Mouse (Mus musculus) heart, embryonic 14.5 days (tissue): ENCODE data around the gene Hbb-y. TPM values are rescaled to one million over a fixed set of nuclear protein-coding genes. Genes with fewer than 3 reads are reported as not detected.

ENCODE experiments used
- ATAC-seq: fragments of 200-750 bp; cut with Nextera tagmentation; 2 replicates; pipeline ENCODE4 v1.8.0; 2017; ENCODE audit warnings: low read depth, moderate TSS enrichment; ENCODE audit not compliant: insufficient number of reproducible peaks, insufficient read depth, low FRiP score
- H3K27ac ChIP-seq, 2 experiments: fragments of 200-500 bp in 1 of 2; fragments of 300-500 bp in 1 of 2; sonication (generic) in 1 of 2; replicated peaks in 1 of 2; 2 replicates each; pipeline ENCODE4 v1.5.1; 2012 to 2014; ENCODE audit warnings: low read depth in 2 of 2, low read length in 2 of 2, control low read depth in 1 of 2, mild to moderate bottlenecking in 1 of 2, mixed read lengths in 1 of 2; ENCODE audit not compliant: control insufficient read depth in 1 of 2, insufficient read depth in 1 of 2
- H3K27me3 ChIP-seq: fragments of 300-500 bp; sonication (generic); 2 replicates; pipeline ENCODE4 v1.6.1; 2014; ENCODE audit warnings: mild to moderate bottlenecking, low read length, control low read depth; ENCODE audit not compliant: control insufficient read depth, insufficient read depth
- H3K36me3 ChIP-seq: fragments of 300-500 bp; sonication (generic); 2 replicates; pipeline ENCODE4 v1.6.1; 2014; ENCODE audit warnings: mild to moderate bottlenecking, control low read depth, low read length, mixed read lengths; ENCODE audit not compliant: control insufficient read depth, insufficient read depth
- H3K4me1 ChIP-seq, 2 experiments: fragments of 200-500 bp in 1 of 2; fragments of 300-500 bp in 1 of 2; sonication (generic) in 1 of 2; 2 replicates each; pipeline ENCODE4 v1.6.1; 2012 to 2014; ENCODE audit warnings: low read length in 2 of 2, control low read depth in 1 of 2, mixed read lengths in 1 of 2; ENCODE audit not compliant: control insufficient read depth in 2 of 2, insufficient read depth in 2 of 2
- H3K4me2 ChIP-seq: fragments of 300-500 bp; sonication (generic); 2 replicates; pipeline ENCODE4 v1.6.1; 2014; ENCODE audit warnings: mild to moderate bottlenecking, low read length
- H3K4me3 ChIP-seq, 2 experiments: fragments of 200-500 bp in 1 of 2; fragments of 300-500 bp in 1 of 2; sonication (generic) in 1 of 2; 2 replicates each; pipeline ENCODE4 v1.5.1; 2012 to 2014; ENCODE audit warnings: low read length in 2 of 2, mild to moderate bottlenecking in 2 of 2, control low read depth in 1 of 2, low read depth in 1 of 2, moderate library complexity in 1 of 2; ENCODE audit not compliant: control insufficient read depth in 1 of 2, insufficient read depth in 1 of 2
- H3K9ac ChIP-seq: fragments of 300-500 bp; sonication (generic); 2 replicates; pipeline ENCODE4 v1.6.1; 2014; ENCODE audit warnings: mild to moderate bottlenecking, low read length
- H3K9me3 ChIP-seq: fragments of 300-500 bp; sonication (generic); 2 replicates; pipeline ENCODE4 v1.6.1; 2016; ENCODE audit warnings: low read length, control low read depth; ENCODE audit not compliant: control insufficient read depth
- WGBS: fragments of 180-500 bp; shearing (Covaris S2); extraction: QIAGEN DNeasy Blood & Tissue Kit; methylation state at CpG from one replicate; pipeline ENCODE4 v1.1.7; 2014; 5-methylcytosine and 5-hydroxymethylcytosine counted together
- polyA plus RNA-seq: library from polyadenylated mRNA; unstranded; fragments of >200 nt; fragmentation: Nextera tagmentation; extraction: Ambion mirVana; gene quantifications from 2 replicates; pipeline ENCODE4 v1.2.1, GENCODE M21; 2014

Gene Hbb-y
- polyA plus RNA-seq, 1 experiment from 2014 or later = 2,227 TPM

DNA sequence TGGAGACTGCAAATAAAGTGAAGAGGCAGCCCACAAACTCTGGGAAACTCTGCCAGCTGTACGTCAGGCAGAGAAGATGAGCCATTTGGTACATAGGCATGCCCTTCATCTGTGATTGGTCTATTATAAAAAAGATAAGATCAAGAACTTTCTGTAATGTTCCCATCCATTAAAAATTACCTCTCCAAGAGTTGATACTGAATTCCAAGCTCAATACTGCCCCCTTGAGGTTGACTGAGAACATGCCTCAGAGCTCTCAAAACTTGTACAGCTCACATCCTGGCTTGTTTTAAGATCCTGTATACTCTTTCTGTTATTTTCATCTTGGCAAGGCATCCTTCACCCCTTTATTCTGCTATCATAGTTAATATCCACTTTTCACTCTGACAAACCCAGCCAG, 46.2 kb downstream of the Hbb-y start:
- Histone ChIP-seq H3K9ac (no peak overlapping the region), H3K36me3 (no peaks in the 10 kb centered on the region), H3K4me3 (no peak overlapping the region), H3K4me2 (no peak overlapping the region), H3K4me1 (no peaks in the 10 kb centered on the region), H3K27me3 (no peaks in the 10 kb centered on the region), H3K27ac (no peak overlapping the region), H3K9me3 (no peaks in the 10 kb centered on the region)
- ATAC-seq = no peak
- WGBS = 68% methylated on average over 1 of the region's 1 CpGs

Other genes starting within 250 kb of the Hbb-y start
- gene Olfr620, start 240.7 kb downstream of the Hbb-y start, polyA plus RNA-seq = not detected in 2 replicates
- gene Olfr622, start 210.5 kb downstream of the Hbb-y start, polyA plus RNA-seq = not detected in 2 replicates
- gene Olfr623, start 189.5 kb downstream of the Hbb-y start, polyA plus RNA-seq = not detected in 2 replicates
- gene Olfr624, start 182.0 kb downstream of the Hbb-y start, polyA plus RNA-seq = 0.04 and 0.08 TPM in 2 replicates
- not detected in 2 replicates for gene Olfr625-ps1, start 170.5 kb downstream of the Hbb-y start, polyA plus RNA-seq
- not detected in 2 replicates for gene Olfr243, start 138.5 kb downstream of the Hbb-y start, polyA plus RNA-seq
- gene Olfr628, start 122.8 kb downstream of the Hbb-y start, polyA plus RNA-seq = not detected in 2 replicates
- not detected in 2 replicates for gene Olfr629, start 108.3 kb downstream of the Hbb-y start, polyA plus RNA-seq
- gene Olfr630, start 95.9 kb downstream of the Hbb-y start, polyA plus RNA-seq = not detected in 2 replicates
- gene Olfr69, start 81.6 kb downstream of the Hbb-y start, polyA plus RNA-seq = not detected in 2 replicates
- gene Olfr68, start 73.5 kb downstream of the Hbb-y start, polyA plus RNA-seq = not detected in 2 replicates
- not detected in 2 replicates for gene Olfr67, start 61.4 kb downstream of the Hbb-y start, polyA plus RNA-seq
- 4,945 and 8,964 TPM in 2 replicates for gene Hbb-bt, start 39.2 kb downstream of the Hbb-y start, polyA plus RNA-seq
- gene Hbb-bs, start 25.1 kb downstream of the Hbb-y start, polyA plus RNA-seq = 11,662 and 20,684 TPM in 2 replicates
- gene Hbb-bh2, start 12.7 kb downstream of the Hbb-y start, polyA plus RNA-seq = not detected in 2 replicates
- gene Hbb-bh1, start 10.1 kb downstream of the Hbb-y start, polyA plus RNA-seq = 15.5 and 17.8 TPM in 2 replicates
- gene Olfr66, start 33.0 kb upstream of the Hbb-y start, polyA plus RNA-seq = not detected in 2 replicates
- not detected in 2 replicates for gene Olfr64, start 41.3 kb upstream of the Hbb-y start, polyA plus RNA-seq
- gene Olfr65, start 50.3 kb upstream of the Hbb-y start, polyA plus RNA-seq = not detected in 2 replicates
- not detected in 2 replicates for gene Olfr631, start 75.6 kb upstream of the Hbb-y start, polyA plus RNA-seq
- gene Olfr632, start 81.1 kb upstream of the Hbb-y start, polyA plus RNA-seq = not detected in 2 replicates
- gene Olfr633, start 91.2 kb upstream of the Hbb-y start, polyA plus RNA-seq = not detected in 2 replicates
- gene Olfr635, start 117.9 kb upstream of the Hbb-y start, polyA plus RNA-seq = not detected in 2 replicates
- gene Olfr638, start 145.5 kb upstream of the Hbb-y start, polyA plus RNA-seq = not detected in 2 replicates
- gene Olfr639, start 164.1 kb upstream of the Hbb-y start, polyA plus RNA-seq = 0.03 TPM in 1 of 2 replicates, not detected in the other
- gene Olfr640, start 172.4 kb upstream of the Hbb-y start, polyA plus RNA-seq = not detected in 2 replicates
- gene Olfr641, start 182.2 kb upstream of the Hbb-y start, polyA plus RNA-seq = not detected in 2 replicates
- not detected in 2 replicates for gene Olfr642, start 199.4 kb upstream of the Hbb-y start, polyA plus RNA-seq
- not detected in 2 replicates for gene 4930516K23Rik, start 208.2 kb upstream of the Hbb-y start, polyA plus RNA-seq
- not detected in 2 replicates for gene Olfr644, start 218.7 kb upstream of the Hbb-y start, polyA plus RNA-seq
- gene Olfr645, start 232.2 kb upstream of the Hbb-y start, polyA plus RNA-seq = not detected in 2 replicates